Mouse (Mus musculus) NIH3T3 (cell line): ENCODE measurements around the gene BC004004.
"Not testable (repeated sequence)": the region's sequence is repeated elsewhere in the genome, so short reads cannot be mapped to it uniquely, and the experiment has no call there.

Experiments
- DNase-seq: peaks from one replicate; pipeline ENCODE4 v3.0.0-alpha.2; 2012; ENCODE audit warnings: low read depth

The BC004004 gene

DNA sequence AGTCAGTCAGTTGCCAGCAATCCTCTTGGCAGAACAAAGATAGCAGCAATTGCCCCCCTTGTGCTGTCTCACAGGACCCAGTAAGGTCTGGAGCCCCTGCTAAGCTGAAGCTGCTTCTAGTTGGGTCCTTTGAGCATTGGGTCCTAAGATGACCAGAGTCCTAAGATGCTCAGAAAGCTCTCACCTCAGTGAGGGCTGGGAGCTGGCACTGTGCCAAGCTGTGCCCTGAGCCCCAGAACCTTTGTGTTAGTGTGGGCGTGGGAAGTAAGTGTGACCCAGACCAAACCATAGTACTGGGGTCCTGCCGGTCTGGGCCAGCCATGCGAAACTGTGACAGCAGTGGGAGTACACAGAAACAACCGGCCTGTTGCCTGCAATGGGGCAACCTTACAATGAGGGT, 30.7 kb downstream of the BC004004 start:
- DNase-seq, result no peak

DNA sequence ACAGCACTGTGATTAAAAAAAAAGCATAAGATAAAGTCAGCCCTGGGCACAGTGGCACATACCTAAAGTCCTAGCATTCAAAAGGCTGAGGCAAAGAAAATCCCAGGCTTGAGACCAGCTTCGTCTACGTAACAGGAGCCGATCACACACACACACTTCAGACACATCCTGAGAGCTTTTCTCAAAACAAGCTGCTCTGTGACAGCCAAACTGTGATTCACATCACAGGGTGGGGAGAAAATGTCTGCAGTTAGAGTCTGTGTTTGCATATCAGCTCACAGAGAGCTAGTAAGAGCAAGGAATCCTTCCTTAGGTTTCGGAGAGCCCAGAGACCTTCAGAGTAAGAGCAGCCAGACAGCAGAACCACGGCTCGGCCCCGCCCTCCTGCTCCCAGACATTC, 32.3 kb downstream of the BC004004 start:
- DNase-seq, result no peak

DNA sequence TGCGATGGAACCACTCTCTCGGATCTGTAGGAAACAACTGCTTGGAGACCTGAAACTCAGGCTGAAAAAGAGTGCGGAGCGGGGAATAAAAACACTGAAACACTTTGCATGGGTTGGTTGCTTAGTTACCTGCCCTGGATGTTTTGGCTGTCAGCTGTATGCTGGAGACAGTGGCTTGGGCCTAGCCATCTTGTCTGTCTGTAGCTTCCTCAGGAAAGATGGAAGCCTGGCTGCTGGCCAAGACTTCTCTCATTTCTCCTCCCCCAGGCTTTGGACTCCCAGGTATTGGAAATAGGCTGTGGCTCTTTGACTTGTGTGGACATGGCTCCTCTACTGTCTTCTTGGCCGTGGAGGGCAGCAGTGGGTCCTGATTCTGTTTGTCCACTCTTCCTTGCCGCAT, 32.8 kb downstream of the BC004004 start:
- no peak for DNase-seq

DNA sequence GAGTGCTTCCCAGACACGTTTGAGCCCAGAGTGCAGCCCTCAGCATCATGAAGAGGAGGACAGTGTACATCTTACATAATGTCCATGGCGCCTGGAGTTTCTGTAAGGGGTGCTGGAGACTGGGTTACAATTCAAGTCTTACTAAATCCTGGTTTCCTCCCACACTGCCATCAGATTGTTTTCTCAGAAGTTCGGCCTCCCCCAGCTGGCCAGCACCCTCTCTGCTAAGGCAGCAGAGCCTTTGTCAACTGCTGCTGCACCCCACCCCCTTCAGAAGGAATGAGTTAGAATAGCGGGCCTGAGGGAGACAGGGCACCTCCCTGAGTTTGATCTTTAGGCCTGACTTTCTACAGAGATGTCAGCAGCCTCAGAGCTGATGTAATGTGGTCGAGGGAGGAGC, 33.6 kb downstream of the BC004004 start:
- DNase-seq, result no peak

DNA sequence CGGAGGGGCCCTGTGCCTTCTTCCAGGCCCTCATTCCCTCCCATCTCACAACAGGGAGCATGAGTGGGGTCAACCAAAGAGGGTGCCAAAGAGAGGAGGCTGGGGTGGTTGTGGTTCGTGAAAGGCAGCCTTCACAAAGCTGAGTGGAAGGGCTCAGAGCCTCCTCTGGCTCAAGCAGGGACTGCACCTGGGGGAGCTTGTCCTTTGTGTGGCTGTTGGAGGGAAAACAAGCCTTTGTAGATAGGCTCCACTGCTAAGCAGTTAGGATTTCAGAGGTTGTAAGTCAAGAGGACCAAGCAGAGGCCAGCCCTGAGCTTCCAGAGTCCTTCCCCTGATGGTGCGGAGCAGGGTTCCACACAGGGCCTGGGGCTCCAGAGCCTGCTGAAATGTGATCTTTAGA, 34.5 kb downstream of the BC004004 start:
- no peak for DNase-seq

DNA sequence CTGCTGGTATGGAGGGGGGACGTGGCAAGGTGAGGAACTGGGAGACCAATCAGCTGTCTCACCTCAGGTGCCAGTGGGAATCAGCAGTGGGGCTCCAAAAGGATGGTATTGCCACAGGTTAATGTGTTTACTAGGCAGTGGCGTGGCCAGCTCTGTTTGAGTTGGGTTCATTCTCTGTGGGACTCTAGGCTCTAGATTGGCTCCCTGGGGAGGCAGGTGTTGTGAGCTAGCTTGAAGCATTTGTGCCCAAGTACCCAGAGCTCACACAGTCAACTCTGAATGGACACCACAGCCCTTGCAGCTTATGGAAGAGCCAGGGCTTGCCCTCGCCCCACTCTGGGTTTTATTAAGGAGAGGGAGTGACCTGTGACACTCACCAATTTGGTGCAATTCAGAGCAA, 35.3 kb downstream of the BC004004 start:
- no peak for DNase-seq

DNA sequence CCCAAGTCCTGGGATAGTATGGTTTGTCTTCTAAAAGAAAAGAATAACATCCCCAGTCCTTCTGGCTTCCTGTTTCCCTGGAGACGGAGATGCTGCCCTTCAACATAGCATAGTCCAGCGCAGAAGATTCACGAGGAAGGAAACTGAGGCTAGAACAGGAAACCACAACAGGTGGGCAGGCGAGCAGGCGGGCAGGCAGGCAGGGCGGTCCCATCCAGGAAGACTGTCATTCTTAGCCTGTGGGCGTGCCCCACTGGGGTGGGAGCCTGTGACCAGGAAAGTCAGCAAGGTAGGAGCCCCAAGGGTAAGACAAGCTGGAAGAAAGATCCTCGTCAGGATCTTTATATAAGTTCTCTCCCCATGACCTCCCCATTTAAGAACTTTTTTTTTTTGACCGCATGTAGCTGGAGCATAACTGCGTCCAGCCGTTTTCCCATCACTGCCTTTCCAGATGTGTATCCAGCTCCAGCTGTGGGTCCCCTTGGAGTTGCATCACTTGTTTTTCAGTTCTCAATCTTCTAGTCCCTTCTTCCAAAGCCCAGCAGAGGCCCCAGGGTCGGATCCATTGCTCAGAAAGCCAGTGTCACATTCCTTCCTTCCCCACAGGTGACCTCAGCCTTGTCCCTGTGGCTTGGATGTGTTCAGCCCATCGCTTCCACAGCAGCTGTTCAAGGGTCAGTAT, 35.9 kb downstream of the BC004004 start:
- peak; percentile 31 for DNase-seq

DNA sequence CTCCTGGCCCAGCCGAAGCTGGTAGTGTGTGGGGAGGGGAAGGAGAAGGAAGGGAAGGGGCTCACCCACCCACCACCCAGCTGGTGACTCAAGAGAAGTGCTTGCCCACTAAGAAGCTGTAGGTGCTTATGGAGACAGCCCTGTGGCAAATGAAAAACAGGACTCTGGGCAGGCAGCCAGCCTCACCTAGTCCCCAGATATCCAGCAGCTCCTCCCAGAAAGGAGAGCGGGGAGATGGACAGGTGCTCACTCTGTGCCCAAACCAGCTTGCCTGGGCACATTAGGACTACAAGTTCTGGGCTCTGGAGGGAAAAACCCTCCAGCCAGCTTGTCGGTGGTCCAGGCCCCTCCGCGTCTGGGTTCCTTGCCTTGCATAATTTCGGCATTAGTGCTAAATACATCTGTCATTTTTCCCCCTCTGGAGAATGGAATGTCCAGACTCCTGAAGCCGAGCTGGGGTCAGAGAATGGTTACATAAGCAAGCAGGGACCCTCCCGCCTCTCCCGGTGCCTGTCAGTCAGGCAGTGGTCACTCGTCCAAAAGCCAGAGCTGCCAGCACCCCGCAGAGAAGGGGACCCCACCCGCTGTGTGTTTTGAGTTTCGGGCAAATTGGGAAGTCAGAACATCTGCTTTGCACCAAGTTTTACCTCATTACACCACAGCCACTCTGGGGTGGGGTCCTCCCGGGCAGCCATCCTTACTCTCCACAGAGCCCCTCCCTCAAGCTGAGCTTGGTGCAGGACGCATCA, 36.6 kb downstream of the BC004004 start:
- DNase-seq, result peak; percentile 53

DNA sequence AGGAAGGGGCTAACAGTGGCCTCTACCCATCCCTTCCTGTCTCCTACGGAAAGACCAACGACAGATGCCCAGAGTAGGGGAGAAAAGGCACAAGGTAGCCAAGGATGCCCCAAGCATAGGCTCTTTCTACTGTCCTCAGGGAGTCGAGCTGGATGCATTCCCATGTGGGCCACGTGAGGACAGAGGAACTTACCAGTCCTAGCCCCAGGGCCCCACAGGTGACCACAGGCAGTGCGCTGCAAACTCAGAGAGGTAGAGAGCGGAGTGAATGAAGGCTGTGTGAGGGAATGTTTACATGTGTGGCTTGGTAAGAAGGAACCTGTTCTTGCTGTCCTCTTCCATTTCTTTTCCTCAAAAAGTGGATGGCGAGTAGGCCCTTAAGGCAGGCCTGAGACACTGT, 37.3 kb downstream of the BC004004 start:
- DNase-seq, result no peak

DNA sequence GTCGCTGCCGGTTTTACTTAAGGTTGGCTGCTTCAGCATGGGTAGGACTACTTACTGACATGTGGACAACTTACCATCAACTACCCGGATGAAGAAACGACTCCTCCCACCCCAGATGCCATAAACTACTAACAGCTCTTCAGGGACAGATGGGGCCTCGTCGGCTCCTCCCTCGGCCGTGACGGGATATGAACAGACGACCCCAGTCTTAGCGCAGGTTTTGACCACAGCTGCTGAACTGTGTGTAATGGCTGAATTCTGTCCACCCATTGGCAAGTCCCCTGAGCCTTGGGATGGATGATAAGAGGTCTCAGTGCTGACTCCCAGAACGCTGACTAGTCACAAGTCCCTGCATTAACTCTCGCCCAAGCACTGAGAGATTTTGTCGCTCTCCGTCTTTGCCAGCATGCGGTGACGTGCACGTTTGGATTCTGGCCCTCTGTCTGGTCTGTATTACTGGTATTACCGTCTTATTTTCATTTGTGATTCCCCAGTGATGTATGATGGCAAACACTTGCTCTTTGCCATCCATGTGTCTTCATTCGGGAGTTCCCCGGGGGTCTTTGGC, 41.6 kb downstream of the BC004004 start:
- no peak for DNase-seq

DNA sequence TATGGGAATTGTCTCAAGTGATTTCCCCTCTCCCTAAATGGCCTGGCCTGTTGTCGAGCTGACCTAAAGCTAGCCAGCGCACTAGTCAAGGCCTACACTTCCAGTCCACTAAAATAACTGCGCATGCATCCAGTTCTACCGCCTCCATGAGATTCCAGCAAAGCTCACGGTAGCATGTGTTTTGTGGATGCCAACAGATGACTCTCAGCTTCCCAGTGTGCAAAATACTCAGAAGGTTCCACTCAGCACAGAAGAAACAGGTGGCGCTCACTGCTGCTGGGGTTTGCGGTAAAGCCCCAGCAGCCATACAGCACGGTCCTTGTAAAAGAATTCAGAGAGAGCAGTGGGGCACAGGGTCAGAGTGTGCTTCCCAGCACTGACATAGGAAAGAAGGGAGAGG, 43.0 kb downstream of the BC004004 start:
- no peak for DNase-seq

DNA sequence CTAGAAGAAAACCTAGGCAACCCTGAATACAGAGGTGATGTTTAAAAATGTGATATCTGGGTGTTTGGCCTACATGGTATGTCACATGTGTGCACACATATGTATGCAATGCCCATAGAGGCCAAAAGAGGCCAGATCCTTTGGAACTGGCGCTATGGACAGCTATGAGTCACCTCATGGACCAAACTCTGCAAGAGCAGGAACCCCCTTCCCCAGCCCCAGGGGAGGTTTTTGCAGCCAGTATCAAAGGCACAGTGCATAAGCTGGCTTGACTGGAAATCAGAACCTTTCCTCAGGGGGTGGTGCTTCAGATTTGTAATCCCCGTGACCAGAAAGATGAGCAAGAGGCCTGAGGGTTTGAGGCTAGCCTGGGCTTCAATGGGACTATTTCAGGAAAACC, 43.5 kb downstream of the BC004004 start:
- peak; percentile 59 for DNase-seq

DNA sequence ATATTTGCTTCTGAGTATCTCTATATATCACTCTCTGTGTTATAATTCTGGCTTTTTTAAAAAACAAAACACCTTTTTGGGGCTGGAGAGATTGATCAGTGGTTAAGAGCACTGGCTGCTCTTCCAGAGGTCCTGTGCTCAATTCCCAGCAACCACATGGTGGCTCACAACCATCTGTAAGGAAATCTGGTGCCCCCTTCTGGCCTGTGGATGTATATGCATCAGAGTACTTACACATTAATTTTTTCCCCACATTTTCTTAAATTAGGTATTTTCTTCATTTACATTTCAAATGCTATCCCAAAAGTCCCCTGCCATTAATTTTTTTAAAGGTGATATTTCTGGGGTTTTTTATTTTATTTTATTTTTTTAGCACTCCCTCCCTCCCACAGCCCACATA, 44.7 kb downstream of the BC004004 start:
- peak; percentile 37 for DNase-seq

DNA sequence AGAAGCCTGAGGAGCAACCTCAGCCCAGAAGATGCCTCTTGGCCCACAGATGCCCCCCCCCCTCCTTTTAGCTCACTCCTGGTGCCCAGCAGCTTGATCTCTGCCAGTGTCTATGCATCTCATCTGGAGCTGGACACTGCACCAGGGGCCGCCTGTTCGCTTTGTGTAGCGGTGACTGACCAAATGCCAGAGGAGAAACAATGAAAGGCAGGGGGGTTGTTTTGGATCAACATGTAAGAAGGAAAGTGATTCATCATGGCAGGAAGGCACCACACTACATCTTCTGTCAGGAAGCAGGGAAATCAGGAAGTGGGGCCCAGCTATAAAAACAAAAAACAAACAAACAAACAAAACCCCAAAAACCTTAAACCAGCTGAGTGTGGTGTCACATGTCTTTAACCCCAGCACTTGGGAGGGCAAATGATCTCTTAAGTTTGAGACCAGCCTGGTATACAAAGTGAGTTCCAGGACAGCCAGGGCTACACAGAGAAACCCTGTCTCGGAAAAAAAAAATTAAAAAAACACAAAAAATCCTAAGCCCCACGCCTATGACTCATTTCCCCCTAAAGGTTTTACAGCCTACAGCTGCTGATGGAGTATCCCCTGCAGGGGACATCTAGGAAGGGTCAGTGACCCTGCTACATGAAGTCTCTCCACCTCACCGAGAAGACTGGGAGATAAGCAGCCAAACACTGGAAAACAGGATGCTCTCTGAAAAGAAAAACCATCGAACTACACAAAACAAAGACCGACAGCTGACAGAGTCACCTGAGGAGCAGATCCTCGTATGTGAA, 47.3 kb downstream of the BC004004 start:
- DNase-seq, result peak; percentile 63

DNA sequence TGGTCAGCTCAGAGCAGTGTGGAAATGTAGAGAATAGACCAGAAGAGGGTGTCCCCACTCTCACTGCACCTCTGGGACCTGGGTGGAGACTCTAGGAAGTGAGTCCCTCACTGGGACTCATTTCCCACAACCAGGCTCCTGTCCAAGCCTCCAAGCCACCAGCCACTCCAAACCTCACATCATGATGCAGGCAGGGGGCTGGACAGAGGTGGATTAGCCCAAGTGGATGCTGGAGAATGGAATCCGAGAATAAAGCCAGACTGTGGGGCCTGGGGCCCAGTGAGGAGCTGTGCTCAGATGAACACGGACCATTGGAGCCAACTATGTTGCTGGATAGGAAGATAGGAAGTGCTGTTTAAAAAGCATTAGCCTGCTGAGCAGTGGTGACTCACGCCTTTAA, 48.3 kb downstream of the BC004004 start:
- DNase-seq, result no peak

DNA sequence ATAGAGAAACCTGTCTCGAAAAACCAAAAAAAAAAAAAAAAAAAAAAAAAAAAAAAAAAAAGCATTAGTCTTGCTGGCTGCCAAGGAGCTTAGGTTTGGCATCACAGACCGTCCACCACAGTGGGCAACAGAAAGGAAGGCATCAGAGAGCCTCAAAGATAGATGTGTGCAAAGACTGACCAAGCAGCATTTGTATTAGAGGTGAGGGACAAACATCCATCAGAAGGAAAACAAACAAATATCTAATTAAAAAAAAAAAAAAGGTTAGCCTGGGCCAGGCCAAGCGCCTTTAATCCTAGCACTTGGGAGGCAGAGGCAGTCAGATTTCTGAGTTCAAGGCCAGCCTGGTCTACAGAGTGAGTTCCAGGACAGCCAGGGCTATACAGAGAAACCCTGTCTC, 48.8 kb downstream of the BC004004 start, which contains the start of gene Pi16:
Gene Pi16, plus strand, starts transcription at position 301 of the 400 bp plus-strand sequence.
- DNase-seq, result not testable (repeated sequence)

DNA sequence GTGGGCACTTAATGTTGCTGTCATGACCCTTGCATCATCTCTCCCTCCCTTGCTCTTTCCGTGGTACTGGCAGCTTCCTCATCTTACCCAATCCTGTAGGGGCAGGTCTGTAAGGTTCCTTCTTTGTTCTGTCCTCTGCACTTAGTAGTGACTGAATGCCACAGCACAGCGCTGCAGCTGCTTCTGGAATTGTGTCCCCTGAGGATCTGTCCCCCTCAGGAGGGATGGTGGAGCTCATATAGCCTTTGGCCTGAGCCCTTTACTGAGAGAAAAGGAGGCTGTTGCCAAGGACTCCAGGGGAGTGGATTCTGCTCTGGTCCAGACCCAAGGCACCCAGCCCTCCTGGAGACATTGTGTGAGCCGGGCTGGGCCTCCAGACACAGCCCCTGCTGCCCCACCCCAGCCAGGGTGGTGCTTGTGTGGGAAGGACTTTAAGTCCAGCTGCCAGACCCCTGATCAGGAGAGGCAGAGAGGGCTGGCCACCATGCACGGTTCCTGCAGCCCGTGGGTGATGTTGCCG, 50.2 kb downstream of the BC004004 start:
- DNase-seq, result peak; percentile 25

DNA sequence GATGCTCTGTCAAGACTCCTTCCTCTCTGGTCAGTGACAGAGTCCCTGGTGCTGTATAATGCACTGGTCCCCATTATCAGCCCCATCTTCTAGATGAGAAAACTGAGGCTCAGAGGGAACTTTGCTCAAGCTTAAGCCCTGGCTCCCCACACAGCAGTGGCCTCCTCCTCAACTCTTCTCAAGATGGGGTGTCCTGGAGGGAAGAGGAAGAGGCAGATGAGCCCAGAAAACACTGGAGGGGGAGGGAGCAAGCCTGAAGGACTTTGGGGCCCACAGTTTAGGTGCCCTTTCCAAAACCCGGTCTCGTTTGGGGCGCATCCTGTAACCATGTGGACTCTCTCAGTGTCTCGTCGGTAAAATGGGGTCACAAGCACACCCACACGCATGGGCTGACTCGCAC, 50.9 kb downstream of the BC004004 start:
- DNase-seq, result no peak

DNA sequence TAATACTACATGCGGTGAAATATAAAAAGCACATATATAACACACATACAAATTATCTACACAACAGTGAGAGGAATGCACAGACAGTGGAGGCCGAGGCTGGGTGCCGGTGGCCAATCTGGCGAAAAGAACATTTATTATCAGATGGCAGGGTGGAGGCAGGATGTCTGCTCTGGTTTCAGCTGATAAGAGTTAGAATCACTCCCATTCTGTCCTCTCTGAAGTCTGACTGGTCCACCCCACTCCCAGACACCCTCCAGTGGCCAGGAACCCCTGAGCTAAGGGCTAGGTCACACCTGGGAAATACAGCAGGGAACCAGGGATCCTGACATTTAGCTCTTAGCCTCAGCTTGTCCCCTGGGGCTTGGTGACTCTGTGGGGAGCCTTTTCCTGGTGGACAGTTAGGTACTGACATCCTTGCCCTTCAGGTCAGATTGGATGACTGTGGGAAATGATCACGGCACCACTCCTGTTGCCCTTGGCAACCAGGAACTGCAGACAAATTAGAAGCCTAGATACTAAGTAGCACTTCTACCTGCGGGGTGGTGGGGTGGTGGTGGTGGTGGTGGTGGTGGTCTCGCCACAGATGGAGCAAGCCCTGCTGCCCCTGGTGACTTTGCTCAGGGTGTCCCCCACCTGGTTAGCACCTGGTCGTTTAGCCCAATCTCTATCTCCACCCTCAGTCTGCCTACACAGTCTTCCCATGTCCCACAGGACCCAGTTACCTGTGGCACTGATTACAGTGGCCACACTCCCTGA, 51.5 kb downstream of the BC004004 start:
- no peak for DNase-seq

DNA sequence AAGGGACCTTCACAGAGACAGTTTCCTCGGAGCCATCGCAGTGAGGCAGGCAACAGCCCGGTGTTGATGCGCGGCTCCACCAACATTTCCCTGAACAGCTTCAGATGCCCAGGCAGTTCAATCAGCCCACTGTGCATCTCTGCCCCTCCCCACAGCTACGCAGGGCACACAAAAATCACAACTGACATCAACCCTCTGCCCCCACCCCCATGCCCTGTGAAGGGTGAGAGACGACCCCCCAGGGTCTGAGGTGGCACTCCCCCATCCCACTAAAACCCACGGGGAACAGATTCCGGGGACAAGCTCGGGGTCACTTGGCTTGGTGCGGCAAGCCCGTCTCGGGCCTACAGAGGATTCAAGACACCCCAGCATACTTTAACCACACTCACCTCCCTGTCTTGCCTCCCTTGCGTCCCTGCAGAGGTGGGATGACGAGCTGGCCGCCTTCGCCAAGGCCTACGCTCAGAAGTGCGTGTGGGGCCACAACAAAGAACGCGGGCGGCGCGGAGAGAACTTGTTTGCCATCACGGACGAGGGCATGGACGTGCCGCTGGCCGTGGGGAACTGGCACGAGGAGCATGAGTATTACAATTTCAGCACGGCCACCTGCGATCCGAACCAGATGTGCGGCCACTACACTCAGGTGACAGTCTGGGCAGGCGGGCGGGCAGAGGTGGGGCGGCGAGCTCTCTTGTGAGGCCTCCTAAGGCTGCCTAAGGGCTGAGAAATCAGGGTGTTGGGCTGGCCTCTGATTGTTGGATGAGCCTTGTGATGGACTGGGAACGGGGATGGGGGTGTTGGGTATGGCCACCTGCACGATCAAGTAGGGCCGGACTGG, 53.4 kb downstream of the BC004004 start:
- DNase-seq, result no peak

DNA sequence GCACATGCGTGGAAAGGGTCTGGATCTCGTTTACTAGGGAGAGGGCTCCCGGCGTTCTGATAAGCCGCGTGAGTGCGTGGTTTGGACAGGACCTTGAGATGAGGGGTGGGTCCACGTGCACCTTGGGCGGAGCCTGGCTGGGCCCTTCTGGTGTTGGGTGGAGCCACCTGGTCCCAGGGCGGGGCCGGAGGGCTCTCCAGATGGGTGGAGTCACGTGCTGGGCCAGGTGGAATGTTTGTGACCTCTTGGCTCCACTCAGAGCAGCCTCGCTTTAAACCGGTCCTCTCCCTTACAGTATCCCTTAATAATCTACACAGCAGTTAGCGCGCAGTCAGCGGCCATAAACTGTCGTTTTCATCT, 54.0 kb downstream of the BC004004 start:
- no peak for DNase-seq
